ENCODE assay signal across 8 mouse cellular contexts in the genomic region with DNA sequence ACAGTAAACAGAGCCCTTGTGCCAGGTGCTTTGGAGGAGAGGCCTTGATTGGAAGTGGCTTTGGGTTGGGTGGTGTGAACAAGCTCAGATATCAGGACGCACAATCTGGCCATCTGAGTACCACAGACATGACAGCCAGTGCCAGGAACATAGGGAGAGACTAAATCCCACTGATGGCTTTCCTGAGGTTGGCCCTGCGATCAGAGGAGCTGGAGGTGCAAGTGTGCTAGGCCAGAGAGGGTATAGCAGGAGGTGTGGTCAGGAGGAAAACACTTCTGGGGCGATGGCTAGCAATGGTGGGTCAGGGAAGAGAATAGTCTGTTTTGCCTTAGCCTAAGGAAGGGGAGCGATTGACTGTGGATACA. TPM values are rescaled to one million over a fixed set of nuclear protein-coding genes. Genes with fewer than 3 reads are reported as not detected.
A peak's percentile ranks its signal among the peaks of the same experiment; 100 is the strongest.
DNase-seq lines count a peak whose midpoint lies in the region; ATAC-seq and TF ChIP-seq lines count a peak whose summit lies in the region.

No protein-coding gene starts in this region.

- no peak overlapping the region for H3K9ac ChIP-seq in lung, embryonic 16.5 days (ENCODE audit: low read length)
- H3K9ac ChIP-seq in limb, embryonic 13.5 days = no peak overlapping the region
- no peak overlapping the region for H3K9ac ChIP-seq in lung, postnatal 0 days (replicated peaks; ENCODE audit: low read depth)

- no peak for TF ChIP-seq EP300 in lung, postnatal 0 days (IDR thresholded peaks at IDR 0.05)

- ATAC-seq in cerebellum, adult (ENCODE audit: insufficient number of reproducible peaks, low FRiP score, low TSS enrichment) = no peak
- no peak for ATAC-seq in lung, embryonic 16.5 days (ENCODE audit: low read depth)
- ATAC-seq in limb, embryonic 13.5 days (ENCODE audit: low FRiP score, low read depth) = no peak
- ATAC-seq in monocyte, adult 5-6 weeks (replicated peaks; ENCODE audit: insufficient number of reproducible peaks, low FRiP score, low TSS enrichment, poor library complexity, severe bottlenecking) = no peak
- no peak for ATAC-seq in lung, postnatal 0 days

- peak overlapping the region; percentile 77 for H3K4me2 ChIP-seq in lung, embryonic 16.5 days (ENCODE audit: low read depth, low read length)
- peak overlapping the region; percentile 92 for H3K4me2 ChIP-seq in limb, embryonic 13.5 days (replicated peaks)
- H3K4me2 ChIP-seq in lung, postnatal 0 days (replicated peaks; ENCODE audit: low read depth, low read length) = no peak overlapping the region

- H3K27me3 ChIP-seq in lung, embryonic 16.5 days (ENCODE audit: control insufficient read depth, insufficient read depth, low read depth, low read length) = peaks cover 19% of the 10 kb centered on the region; the same call in 1 of the 2 replicates
- peaks cover 32% of the 10 kb centered on the region for H3K27me3 ChIP-seq in limb, embryonic 13.5 days
- peaks cover 10% of the 10 kb centered on the region; the same call in 1 of the 2 replicates for H3K27me3 ChIP-seq in lung, postnatal 0 days (replicated peaks; ENCODE audit: insufficient read depth, low read length)

- peaks cover 25% of the 10 kb centered on the region for H3K4me1 ChIP-seq in lung, embryonic 16.5 days (replicated peaks; ENCODE audit: control insufficient read depth, insufficient read depth, low read length)
- peaks cover 3% of the 10 kb centered on the region; the same call in 1 of the 2 replicates for H3K4me1 ChIP-seq in lung, adult 2 months (ENCODE audit: control insufficient read depth, insufficient read depth, low read length)
- peaks cover 28% of the 10 kb centered on the region for H3K4me1 ChIP-seq in limb, embryonic 13.5 days
- peaks cover 8% of the 10 kb centered on the region; the same call in 1 of the 2 replicates for H3K4me1 ChIP-seq in lung, postnatal 0 days (ENCODE audit: insufficient read depth, low read depth, low read length)

- no peaks in the 10 kb centered on the region for H3K9me3 ChIP-seq in lung, embryonic 16.5 days (ENCODE audit: control insufficient read depth, low read length)
- H3K9me3 ChIP-seq in limb, embryonic 13.5 days = 0 out of 2 replicates have a peak, but pooled peaks cover 4% of the 10 kb centered on the region
- H3K9me3 ChIP-seq in lung, postnatal 0 days (ENCODE audit: low read length) = no peaks in the 10 kb centered on the region

- 42% methylated on average over 4 of the region's 4 CpGs for WGBS in lung, embryonic 16.5 days
- WGBS in lung, adult 2 months = 65% methylated on average over 4 of the region's 4 CpGs
- WGBS in limb, embryonic 13.5 days = 39% methylated on average over 4 of the region's 4 CpGs
- WGBS in lung, postnatal 0 days = 58% methylated on average over 4 of the region's 4 CpGs

- no peak for TF ChIP-seq POLR2A in lung, adult 2 months (IDR thresholded peaks at IDR 0.05; ENCODE audit: borderline replicate concordance, extremely low read depth, low read depth, low read length)

- H3K4me3 ChIP-seq in lung, embryonic 16.5 days (ENCODE audit: low read length) = peak overlapping the region; percentile 45; the same call in 1 of the 2 replicates
- no peak overlapping the region for H3K4me3 ChIP-seq in lung, adult 2 months (replicated peaks; ENCODE audit: extremely low read depth, low read depth, low read length)
- H3K4me3 ChIP-seq in limb, embryonic 13.5 days = peak overlapping the region; percentile 60
- no peak overlapping the region for H3K4me3 ChIP-seq in lung, postnatal 0 days (ENCODE audit: low read depth, low read length)

- H3K27ac ChIP-seq in lung, embryonic 16.5 days (ENCODE audit: low read length) = no peak overlapping the region
- H3K27ac ChIP-seq in limb, embryonic 13.5 days = no peak overlapping the region
- no peak overlapping the region for H3K27ac ChIP-seq in lung, postnatal 0 days (ENCODE audit: low read length)

- no peaks in the 10 kb centered on the region; the same call in 1 of the 2 replicates for H3K36me3 ChIP-seq in lung, embryonic 16.5 days (ENCODE audit: control insufficient read depth, insufficient read depth, low read length)
- H3K36me3 ChIP-seq in limb, embryonic 13.5 days = peaks cover 35% of the 10 kb centered on the region
- H3K36me3 ChIP-seq in lung, postnatal 0 days (ENCODE audit: insufficient read depth, low read length) = no peaks in the 10 kb centered on the region

- no peak for TF ChIP-seq CTCF in lung, adult 2 months (IDR thresholded peaks at IDR 0.05; ENCODE audit: insufficient read depth, low read length)
- no peak for TF ChIP-seq CTCF in lung, postnatal 0 days (IDR thresholded peaks at IDR 0.05)

- peak; percentile 53 for DNase-seq in cerebellum, adult 11-12 months
- no peak for DNase-seq in lung, adult 2 months
- DNase-seq in right cerebral cortex, postnatal 14 days = no peak
- no peak for DNase-seq in lung, postnatal 0 days (ENCODE audit: low spot score)

RNA-seq across cellular contexts. Expression of a gene that starts 1.3 kb away (rescaled TPM):
- polyA plus RNA-seq in lung, embryonic 16.5 days (2015; fragmentation: Nextera tagmentation; extraction: Ambion mirVana) = 4.7 and 5.8 TPM in 2 replicates
- polyA plus RNA-seq in lung, adult 2 months (2012; rRNA removed) = 0.52 and 0.60 TPM in 2 replicates
- 21.2 and 23.4 TPM in 2 replicates for polyA plus RNA-seq in limb, embryonic 13.5 days (2015; fragmentation: Nextera tagmentation; extraction: Ambion mirVana)
- total RNA-seq in monocyte, adult 5-6 weeks (2017) = 0.19 TPM in 1 of 3 replicates, not detected in the others
- polyA plus RNA-seq in lung, postnatal 0 days (2015; fragmentation: Nextera tagmentation; extraction: Ambion mirVana) = 1.2 TPM in 2 replicates

RNA-seq across cellular contexts. Expression of a gene that starts 30.8 kb away (rescaled TPM):
- 31.4 and 34.5 TPM in 2 replicates for polyA plus RNA-seq in lung, embryonic 16.5 days (2015; fragmentation: Nextera tagmentation; extraction: Ambion mirVana)
- polyA plus RNA-seq in lung, adult 2 months (2012; rRNA removed) = 2.9 and 4.2 TPM in 2 replicates
- 35.5 and 36.6 TPM in 2 replicates for polyA plus RNA-seq in limb, embryonic 13.5 days (2015; fragmentation: Nextera tagmentation; extraction: Ambion mirVana)
- 3.6 to 8.8 TPM (median 4.8 TPM) in 3 replicates for total RNA-seq in monocyte, adult 5-6 weeks (2017)
- 2.5 and 2.6 TPM in 2 replicates for polyA plus RNA-seq in lung, postnatal 0 days (2015; fragmentation: Nextera tagmentation; extraction: Ambion mirVana)

RNA-seq across cellular contexts. Expression of a gene that starts 40.9 kb away (rescaled TPM):
- polyA plus RNA-seq in lung, embryonic 16.5 days (2015; fragmentation: Nextera tagmentation; extraction: Ambion mirVana) = 565 and 642 TPM in 2 replicates
- polyA plus RNA-seq in lung, adult 2 months (2012; rRNA removed) = 746 and 1,492 TPM in 2 replicates
- polyA plus RNA-seq in limb, embryonic 13.5 days (2015; fragmentation: Nextera tagmentation; extraction: Ambion mirVana) = 147 and 154 TPM in 2 replicates
- 1,094 to 1,293 TPM (median 1,104 TPM) in 3 replicates for total RNA-seq in monocyte, adult 5-6 weeks (2017)
- polyA plus RNA-seq in lung, postnatal 0 days (2015; fragmentation: Nextera tagmentation; extraction: Ambion mirVana) = 1,321 and 1,744 TPM in 2 replicates

RNA-seq across cellular contexts. Expression of a gene that starts 47.0 kb away (rescaled TPM):
- 550 and 593 TPM in 2 replicates for polyA plus RNA-seq in lung, embryonic 16.5 days (2015; fragmentation: Nextera tagmentation; extraction: Ambion mirVana)
- 1,334 and 1,488 TPM in 2 replicates for polyA plus RNA-seq in lung, adult 2 months (2012; rRNA removed)
- 70.0 and 70.4 TPM in 2 replicates for polyA plus RNA-seq in limb, embryonic 13.5 days (2015; fragmentation: Nextera tagmentation; extraction: Ambion mirVana)
- 0.57 to 1.7 TPM in 2 of 3 replicates, not detected in the other for total RNA-seq in monocyte, adult 5-6 weeks (2017)
- polyA plus RNA-seq in lung, postnatal 0 days (2015; fragmentation: Nextera tagmentation; extraction: Ambion mirVana) = 1,357 and 1,498 TPM in 2 replicates

Comparison
In these comparisons a context has a peak if more than half of its experiments do, and no peak if none do; other contexts are left out.
1. H3K4me3 ChIP-seq: peak in lung, embryonic 16.5 days (single experiment) and limb, embryonic 13.5 days (single experiment); none in lung, adult 2 months (single experiment) and lung, postnatal 0 days (single experiment).